Mouse (Mus musculus) retina, embryonic 14.5 days (tissue): Measurements from ENCODE around the gene Spry2.

Experiments
- DNase-seq: peaks from one replicate; pipeline ENCODE4 v3.0.0-alpha.2; 2015; ENCODE audit warnings: low spot score

Spry2 gene

DNA sequence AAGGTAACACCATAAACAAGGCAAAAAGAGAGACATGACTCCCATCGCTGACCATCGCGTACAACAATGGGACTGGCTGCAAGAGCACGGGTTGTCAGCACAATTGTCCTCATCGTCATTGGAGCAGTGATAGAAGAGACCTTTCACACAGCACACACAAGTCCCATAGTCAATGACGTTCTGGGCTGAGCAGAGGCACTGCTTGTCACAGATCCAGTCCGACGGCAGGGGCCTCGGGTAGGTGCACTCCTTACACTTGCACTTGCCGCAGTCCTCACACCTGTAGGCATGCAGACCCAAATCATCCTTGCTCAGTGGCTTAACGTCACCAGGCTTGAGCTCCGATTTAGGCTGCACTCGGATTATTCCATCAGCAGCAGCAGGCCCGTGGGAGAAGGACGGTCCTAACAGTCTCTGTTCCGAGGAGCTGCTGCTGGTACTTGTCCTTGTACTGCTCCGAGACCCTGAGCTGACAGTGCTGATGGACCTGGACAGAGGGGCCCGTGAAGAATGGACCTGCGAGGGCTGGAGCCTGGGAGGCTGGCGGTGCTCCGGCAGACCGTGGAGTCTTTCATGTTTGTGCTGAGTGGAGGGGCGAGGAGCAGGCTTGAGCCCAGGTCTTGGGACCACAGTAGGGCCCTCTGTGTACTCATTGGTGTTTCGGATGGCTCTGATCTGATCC is 3.5 kb downstream of the Spry2 start:
- peak; percentile 30 for DNase-seq

DNA sequence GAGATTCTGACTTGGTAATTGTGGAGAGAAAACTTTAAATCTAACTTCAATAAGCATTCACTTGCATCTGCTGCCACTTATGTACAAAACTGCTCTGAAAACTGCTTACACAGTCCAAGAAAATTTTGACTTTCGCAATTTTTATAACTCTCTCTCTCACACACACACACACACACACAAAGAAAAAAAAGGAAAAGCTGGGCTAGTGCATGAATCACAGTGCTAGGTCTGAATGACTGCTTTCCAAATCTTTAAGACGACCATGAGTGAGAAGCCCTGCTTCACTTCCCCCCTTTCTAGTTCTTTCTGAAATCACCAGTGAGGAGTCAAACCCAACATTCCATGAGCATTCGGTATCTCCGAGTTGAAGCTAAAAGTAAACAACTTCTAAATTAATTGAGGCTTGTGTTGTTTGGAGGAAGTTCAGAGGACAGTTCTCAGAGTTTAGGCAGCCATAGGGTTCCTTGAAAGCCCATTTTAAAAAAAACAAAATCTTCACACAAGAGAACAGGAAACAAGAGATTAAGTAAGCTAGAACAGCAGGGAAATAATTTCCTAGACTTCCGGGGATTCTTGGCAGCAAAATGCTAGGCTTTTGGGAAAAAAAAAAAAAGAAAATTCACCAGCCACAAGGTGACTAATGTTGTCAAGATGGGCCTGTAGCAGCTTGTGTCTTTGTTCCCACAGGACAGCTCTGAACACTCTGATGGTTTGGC is 5.9 kb downstream of the Spry2 start:
- no peak for DNase-seq

DNA sequence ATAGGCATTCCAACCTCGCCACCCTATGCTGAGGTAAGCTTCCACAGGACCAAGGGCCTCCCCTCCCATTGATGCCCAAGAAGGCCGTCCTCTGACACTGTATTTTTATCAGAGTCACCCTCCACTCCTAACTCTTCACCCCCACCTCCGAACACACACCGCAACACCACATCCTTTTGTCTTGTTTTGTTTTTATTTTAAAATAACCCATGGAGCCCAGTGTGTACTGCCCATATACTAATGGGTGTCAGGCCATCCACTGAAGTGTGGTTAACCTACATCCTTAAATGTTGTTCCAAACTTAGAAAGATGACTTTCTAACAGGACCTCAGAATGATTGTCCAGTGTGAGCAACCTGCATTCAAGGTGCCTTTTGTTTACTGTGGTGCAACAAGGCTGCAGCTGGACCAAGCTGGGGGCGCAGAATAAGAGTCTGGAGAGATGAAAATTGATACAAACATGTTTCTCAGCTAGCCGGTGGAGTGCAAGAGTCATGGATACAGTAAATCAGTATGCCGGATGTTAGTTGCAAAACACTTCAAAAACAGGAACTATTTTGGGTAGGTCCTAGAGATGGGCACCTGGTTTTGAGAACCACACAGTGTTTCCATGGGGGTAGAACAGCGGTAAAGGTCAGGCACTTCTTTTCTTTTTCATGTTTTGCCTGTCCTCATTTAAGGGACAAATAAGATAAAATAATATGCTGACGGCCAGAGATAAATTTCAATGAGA is 9.8 kb downstream of the Spry2 start:
- DNase-seq: no peak

DNA sequence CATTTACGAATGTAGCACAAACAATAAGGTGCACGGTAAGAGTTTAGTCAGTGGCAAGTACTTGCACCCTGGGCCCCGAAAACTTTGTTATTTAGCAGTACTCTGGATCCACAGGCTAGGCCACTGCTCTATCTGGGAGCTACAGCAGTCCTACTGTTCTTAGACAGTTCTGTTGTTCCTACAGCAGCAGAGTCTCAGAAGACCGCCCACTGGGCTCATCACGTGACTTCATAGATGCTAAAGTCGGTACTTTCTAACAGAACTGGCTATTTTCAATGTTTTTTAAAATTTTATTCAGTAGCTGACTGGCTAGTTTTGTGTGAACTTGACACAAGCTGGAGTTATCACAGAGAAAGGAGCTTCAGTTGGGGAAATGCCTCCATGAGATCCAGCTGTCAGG is 11.4 kb downstream of the Spry2 start:
- DNase-seq: no peak

DNA sequence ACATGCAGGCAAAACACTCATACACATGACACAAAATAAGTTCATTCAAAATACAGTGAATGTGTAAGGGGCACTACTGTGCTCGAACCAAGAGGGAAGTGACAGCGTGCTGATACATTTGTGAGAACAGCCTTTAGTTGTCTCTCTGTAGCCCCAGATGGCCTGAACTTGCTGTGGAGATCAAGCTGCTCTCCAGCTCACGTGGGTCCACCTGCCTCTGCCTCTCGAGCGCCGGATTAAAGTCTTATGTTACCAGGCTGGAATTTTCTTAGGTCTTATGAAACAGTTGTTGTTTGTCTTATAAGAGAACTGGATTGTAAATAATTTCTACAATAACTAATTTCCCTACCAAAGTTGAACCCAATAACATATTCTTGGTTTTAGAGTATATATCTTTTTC is 13.4 kb downstream of the Spry2 start:
- no peak for DNase-seq

DNA sequence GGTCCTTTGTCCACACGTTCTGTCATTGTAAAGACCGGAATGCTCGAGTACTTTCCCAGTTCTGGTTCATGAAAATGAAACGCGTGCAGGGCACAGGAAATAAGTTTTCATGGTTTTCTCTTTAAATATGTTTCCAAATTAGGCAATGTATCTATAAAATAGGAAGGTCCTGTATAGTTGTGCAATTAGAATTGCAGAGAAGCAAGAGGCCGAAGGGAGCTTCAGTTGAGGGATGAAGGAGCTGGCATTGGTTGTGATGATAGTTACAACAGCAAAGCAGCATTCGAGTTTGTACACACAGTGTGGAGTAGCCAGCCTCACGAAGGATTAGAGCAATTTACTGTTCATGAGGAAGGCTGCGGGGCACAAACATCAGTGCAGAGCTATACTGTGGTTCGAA is 18.3 kb downstream of the Spry2 start:
- DNase-seq: no peak

DNA sequence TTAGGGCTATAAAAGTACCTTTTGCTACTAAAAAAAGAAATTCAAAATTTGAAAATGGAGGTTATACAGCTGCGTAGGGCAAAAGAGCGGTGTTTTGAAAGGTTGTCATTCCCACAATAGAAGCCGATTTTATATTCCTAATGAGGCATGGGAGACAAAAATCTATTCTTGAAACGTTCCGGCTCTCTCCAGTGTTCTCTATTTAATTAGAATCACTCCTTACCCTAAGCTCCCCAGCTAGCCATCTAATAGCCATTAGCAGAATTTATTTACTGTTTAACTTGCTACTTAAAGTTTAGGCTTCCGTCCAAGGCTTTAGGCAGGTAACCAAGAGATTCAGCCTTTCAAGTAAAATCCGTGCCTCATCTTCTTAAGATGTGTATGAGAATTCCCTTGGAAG is 20.2 kb downstream of the Spry2 start:
- DNase-seq: no peak

DNA sequence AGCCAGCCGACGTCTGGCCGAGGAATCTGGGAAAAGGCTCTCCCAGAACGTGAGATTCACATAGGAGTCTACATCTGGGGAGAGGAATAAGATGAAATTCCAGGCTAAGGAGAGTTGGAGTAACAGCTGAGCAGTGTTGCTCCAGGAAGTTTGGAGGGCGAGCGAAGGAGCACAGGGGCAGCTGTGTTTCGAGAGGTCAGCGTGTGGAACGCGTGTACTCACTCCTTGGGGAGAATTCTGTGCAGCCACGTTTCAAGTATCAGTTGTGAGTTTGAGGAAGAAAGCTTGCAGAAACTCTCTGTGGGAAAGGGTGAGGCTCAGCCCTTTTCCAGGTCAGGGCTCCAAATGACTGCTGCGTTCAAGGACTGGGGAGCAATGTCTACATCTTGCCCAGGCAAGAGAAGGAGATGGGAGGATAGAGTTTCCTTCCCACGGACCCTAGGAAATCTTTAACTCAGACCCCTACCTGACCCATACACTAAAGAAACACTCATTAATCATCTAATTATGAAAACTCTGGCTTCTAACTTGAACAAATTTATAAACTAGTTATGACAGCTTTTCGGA is 26.2 kb downstream of the Spry2 start:
- DNase-seq: no peak

DNA sequence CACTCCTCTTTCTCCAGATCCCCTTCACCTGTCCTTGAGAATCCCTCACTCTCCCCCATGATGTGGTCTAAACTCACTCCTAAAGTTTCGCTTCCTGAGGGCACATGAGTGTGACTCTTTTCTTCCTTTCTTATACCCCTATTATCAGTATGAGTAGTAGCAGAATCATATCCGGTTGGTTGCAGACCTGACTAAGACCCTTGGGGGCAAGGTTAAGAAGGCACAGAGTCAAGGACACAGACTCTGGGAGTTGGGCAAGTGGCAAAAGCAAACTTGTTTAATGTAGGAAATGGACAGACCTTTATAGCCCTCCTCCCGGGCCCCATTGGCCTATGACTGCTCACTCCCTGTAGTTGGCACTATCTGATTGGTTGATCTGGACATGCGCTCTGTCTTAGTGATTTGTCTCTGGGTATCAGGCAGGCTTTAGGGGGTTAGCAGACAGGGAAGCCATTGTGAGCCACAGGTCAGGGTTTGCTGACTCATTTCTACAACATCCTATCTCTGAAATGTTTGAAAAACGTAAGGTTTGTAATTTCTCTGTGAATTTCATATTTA is 31.2 kb downstream of the Spry2 start:
- no peak for DNase-seq

DNA sequence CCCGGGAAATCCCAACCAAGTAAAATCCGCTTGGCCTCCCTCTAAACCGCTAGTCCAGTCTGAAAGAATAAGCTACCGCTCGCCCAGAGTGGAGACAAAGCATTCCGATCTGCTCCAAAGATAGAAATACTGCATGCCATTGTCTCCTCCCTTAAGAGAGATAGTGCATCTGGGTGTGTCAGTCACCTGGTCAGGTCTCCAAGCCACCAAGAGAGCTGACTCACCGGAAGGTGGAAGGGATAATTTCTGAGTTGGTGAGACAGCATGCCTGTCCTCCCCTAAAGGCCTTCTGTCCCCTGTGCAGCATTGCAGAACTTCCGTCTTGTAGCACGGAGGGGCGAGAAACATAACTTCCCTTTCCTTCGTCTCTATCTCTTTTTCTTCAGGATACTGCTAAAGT is 34.4 kb downstream of the Spry2 start:
- DNase-seq: no peak

DNA sequence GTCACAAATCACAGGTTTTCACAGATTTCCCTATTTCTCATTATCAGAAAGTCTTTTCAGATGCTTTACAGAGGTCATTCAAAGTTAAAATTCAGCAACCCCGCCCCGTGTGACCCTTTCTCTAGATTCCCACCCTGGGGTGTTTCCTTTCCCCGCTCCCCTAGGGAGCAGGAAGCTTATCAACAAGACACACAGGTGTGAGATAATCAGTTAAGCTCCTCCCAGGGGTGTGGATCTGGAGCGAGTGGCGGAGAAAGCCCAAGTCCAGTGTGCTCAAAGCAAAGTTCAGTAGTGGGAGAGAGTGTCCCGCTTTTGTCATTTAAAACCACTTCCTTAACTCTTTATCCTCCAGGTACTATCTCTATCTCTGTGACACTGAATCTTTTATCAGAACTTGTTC is 35.7 kb downstream of the Spry2 start:
- no peak for DNase-seq

DNA sequence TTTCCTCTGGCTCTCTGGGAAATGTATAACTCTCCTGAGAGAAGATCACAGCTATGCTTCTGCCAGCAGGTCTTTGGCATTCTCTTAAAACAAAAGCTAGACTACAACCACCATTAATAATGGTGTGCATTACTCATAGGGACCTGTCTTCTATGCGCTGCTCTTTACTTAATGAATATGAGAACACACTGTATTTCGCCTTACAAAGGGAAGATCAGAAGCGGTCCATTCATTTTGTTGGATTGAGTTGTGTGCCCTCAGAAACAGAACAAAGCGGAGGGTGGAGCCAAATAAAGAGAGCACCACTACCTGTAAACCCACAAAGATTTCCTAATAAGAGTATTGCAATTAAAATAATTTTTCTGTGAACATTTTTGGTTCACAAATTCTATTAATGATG is 36.3 kb downstream of the Spry2 start:
- DNase-seq: no peak

DNA sequence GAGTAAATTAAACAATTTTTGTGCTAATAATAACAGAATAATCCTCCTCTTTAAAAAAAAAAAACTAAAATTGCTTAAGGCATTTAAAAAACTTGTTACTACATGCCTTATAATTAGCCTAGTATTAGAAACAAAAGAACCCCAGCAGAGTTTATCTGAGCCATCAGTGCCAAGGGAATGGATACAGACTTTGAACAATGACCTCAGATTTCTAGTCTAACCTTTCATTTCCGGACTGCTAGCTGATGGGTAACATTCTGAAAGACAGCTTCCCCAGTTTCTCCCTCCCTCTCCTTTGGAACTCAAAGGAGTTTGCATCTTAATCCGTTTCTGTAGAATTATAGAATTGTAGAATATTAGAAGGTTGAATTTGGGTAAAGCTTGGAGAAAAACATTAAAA is 36.7 kb downstream of the Spry2 start:
- DNase-seq: no peak

DNA sequence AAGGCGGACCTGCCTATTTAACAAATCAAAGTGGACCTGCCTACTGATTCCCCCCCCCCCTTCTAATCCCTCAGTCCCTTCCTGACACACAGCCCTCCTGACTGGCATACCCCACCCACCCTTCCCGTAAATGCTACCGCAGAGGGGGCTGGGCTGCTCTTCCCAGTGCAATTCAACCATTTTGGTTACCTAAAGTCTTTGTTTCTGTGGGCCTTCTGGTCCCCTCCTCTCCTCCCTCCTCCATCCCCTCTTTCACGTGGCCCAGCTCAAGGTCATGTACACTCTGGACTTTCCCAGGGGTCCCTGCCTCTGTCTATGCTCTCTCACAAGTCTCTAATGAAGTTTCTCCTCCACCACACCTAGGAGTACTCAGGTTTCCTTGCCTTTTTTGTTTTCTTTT is 37.3 kb downstream of the Spry2 start:
- DNase-seq: no peak

DNA sequence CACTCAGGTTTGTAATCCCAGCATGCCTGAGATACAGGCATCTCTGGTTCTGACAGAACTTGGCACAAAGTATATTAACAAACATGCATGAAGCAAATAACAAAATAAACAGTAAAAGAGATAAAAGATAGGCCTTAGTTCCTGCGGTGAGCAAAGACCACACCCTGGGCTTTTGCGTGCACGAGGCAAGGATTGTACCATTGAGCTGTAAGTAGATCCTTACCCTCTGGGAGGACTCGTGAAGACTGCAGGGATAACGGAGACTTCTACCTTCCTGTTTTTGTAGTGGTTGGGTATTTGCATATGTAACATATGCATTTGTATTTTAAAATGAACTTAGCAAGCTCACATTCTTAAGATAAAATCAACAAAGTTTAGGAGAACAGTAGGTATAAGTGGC is 37.7 kb downstream of the Spry2 start:
- no peak for DNase-seq

DNA sequence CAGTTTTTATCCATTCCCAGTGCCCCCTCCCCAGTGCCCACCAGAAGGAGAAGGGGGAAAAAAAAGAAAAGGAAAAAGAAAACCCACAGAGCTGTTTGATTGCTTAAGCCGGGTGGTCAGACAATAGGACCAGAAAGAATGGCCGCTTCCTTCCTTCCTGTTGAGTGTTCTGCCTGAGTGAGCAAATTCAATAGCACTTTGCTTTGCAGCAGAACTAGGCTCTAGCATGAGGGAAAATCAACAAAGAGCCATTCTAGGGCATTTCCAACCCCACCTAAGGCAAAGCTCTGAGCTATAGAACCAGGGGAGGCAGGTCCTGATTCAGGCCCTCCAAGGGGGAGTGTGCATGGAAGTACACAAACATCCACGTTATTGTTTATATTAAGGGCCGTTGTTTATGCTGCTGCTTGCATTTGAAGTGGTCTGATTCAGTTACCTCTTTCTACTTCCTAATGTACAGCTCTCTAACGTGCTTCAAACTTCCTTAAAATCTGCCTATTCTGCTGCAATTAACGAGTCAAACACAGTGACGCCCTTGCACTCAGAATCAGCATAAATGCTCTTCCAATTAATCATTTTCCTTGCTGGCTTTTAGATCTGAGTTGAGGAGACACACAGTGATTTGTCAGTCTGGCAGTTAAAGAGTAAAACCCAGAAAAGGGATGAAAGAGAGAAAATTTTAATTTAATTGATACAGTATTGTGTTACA is 45.1 kb downstream of the Spry2 start:
- peak; percentile 91 for DNase-seq
